Mouse (Mus musculus) embryonic facial prominence, embryonic 13.5 days (tissue): ENCODE data around the gene Ipo8. TPM values are rescaled to one million over a fixed set of nuclear protein-coding genes. Genes with fewer than 3 reads are reported as not detected.

Experiments used
- ATAC-seq: fragments of 200-750 bp; cut with Nextera tagmentation; 2 replicates; pipeline ENCODE4 v1.8.0; 2017; ENCODE audit warnings: low read depth; ENCODE audit not compliant: insufficient number of reproducible peaks, insufficient read depth, low FRiP score, low TSS enrichment
- H3K27ac ChIP-seq: fragments of 300-500 bp; sonication (generic); 2 replicates; pipeline ENCODE4 v1.5.1; 2015; ENCODE audit warnings: moderate library complexity, mild to moderate bottlenecking, inconsistent platforms
- H3K27me3 ChIP-seq: fragments of 300-500 bp; sonication (generic); 2 replicates; pipeline ENCODE4 v1.6.1; 2015; ENCODE audit warnings: mild to moderate bottlenecking, inconsistent platforms
- H3K36me3 ChIP-seq: fragments of 300-500 bp; sonication (generic); 2 replicates; pipeline ENCODE4 v1.6.1; 2015; ENCODE audit warnings: mild to moderate bottlenecking, inconsistent platforms
- H3K4me1 ChIP-seq: fragments of 300-500 bp; sonication (generic); 2 replicates; pipeline ENCODE4 v1.6.1; 2015; ENCODE audit warnings: inconsistent platforms
- H3K4me2 ChIP-seq: fragments of 300-500 bp; sonication (generic); 2 replicates; pipeline ENCODE4 v1.6.1; 2015; ENCODE audit warnings: moderate library complexity, mild to moderate bottlenecking, inconsistent platforms
- H3K4me3 ChIP-seq: fragments of 300-500 bp; sonication (generic); 2 replicates; pipeline ENCODE4 v1.5.1; 2015; ENCODE audit warnings: mild to moderate bottlenecking, inconsistent platforms
- H3K9ac ChIP-seq: fragments of 300-500 bp; sonication (generic); 2 replicates; pipeline ENCODE4 v1.6.1; 2015; ENCODE audit warnings: mild to moderate bottlenecking, inconsistent platforms
- H3K9me3 ChIP-seq: fragments of 300-500 bp; sonication (generic); 2 replicates; pipeline ENCODE4 v1.6.1; 2016; ENCODE audit warnings: inconsistent platforms
- WGBS: fragments of 180-500 bp; shearing (Covaris S2); methylation state at CpG from one replicate; pipeline ENCODE4 v1.1.7; 2015; ENCODE audit warnings: mixed read lengths; 5-methylcytosine and 5-hydroxymethylcytosine counted together
- polyA plus RNA-seq: library from polyadenylated mRNA; unstranded; fragments of >200 nt; fragmentation: Nextera tagmentation; extraction: Ambion mirVana; gene quantifications from 2 replicates; pipeline ENCODE4 v1.2.1, GENCODE M21; 2015

Ipo8 gene
- 25.7 and 26.4 TPM in 2 replicates for polyA plus RNA-seq

- under 1% methylated on average over 47 of the region's 47 CpGs for WGBS
- Histone ChIP-seq H3K9ac (peak within 1 kb of the TSS; percentile 84), H3K4me3 (peak within 1 kb of the TSS; percentile 92), H3K4me1 (peaks cover 20% of the 10 kb centered on the region), H3K9me3 (no peaks in the 10 kb centered on the region), H3K27ac (peak within 1 kb of the TSS; percentile 62), H3K27me3 (no peaks in the 10 kb centered on the region), H3K4me2 (peak within 1 kb of the TSS; percentile 76), H3K36me3 (no peaks in the 10 kb centered on the region)
- ATAC-seq: peak; percentile 96
These were observed at the start of gene Ipo8 for GRCm38 (mm10) chr6:148830748-148831727. TSS of gene Ipo8 (minus strand) at chr6:148831467.

DNA sequence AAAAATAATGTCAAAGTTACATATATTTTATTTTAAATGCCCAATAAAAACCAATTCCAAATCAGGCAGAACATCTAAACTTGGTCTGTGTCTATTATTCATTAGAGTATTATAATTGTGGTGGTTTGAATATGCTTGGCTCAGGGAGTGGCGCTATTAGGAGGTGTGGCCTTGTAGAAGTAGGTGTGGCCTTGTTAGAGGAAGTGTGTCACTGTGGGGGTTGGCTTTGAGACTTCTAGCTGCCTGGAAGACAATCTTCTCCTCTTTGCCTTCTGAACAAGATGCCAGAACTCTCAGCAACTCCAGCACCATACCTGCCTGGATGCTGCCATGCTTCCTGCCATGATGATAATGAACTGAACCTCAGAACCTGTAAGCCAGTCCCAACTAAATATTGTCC lies 42.6 kb upstream of the Ipo8 start:
- Histone ChIP-seq H3K4me1 (no peaks in the 10 kb centered on the region), H3K36me3 (no peaks in the 10 kb centered on the region), H3K27me3 (no peaks in the 10 kb centered on the region), H3K9ac (no peak overlapping the region), H3K9me3 (no peaks in the 10 kb centered on the region), H3K27ac (no peak overlapping the region), H3K4me3 (no peak overlapping the region), H3K4me2 (no peak overlapping the region)
- no peak for ATAC-seq
- 90% methylated on average over 1 of the region's 1 CpGs for WGBS

GRCm38 (mm10) chr6:148845629-148846028 lies 14.4 kb upstream of the Ipo8 start:
- Histone ChIP-seq H3K36me3 (peaks cover 10% of the 10 kb centered on the region; the same call in 1 of the 2 replicates), H3K4me1 (no peaks in the 10 kb centered on the region), H3K9ac (no peak overlapping the region), H3K4me3 (no peak overlapping the region), H3K27me3 (no peaks in the 10 kb centered on the region), H3K4me2 (no peak overlapping the region), H3K9me3 (no peaks in the 10 kb centered on the region), H3K27ac (no peak overlapping the region)
- no peak for ATAC-seq

- H3K36me3 ChIP-seq: peaks cover 10% of the 10 kb centered on the region; the same call in 1 of the 2 replicates
- ATAC-seq: no peak
- no peaks in the 10 kb centered on the region for H3K27me3 ChIP-seq
- no peaks in the 10 kb centered on the region for H3K4me1 ChIP-seq
- H3K9ac ChIP-seq: no peak overlapping the region
- no peak overlapping the region for H3K4me3 ChIP-seq
- H3K4me2 ChIP-seq: no peak overlapping the region
- H3K9me3 ChIP-seq: no peaks in the 10 kb centered on the region
- WGBS: 90% methylated on average over 1 of the region's 1 CpGs
- H3K27ac ChIP-seq: no peak overlapping the region
These were observed 10.5 kb upstream of the Ipo8 start for GRCm38 (mm10) chr6:148841760-148842159.

DNA sequence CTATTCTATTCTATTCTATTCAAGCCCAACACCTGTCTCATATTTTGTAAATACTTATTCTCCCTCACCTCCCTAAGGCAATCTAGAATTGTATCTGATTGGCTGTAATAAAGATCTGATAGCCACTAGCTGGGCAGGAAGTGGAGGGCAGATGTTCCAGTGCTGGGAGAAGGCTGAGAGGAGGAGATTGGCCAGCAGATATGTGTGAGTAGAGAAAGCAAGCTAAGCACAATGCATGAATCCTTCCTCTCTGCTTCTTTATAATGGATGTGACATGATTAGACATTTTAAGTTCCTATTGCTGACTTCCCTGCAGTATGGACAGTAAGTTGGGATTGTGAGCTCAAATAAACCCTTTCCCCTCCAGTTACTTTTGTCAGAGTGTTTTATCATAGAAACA lies 7.2 kb upstream of the Ipo8 start:
- H3K27me3 ChIP-seq: no peaks in the 10 kb centered on the region
- H3K4me3 ChIP-seq: no peak overlapping the region
- H3K4me1 ChIP-seq: no peaks in the 10 kb centered on the region
- no peak overlapping the region for H3K4me2 ChIP-seq
- H3K36me3 ChIP-seq: peaks cover 5% of the 10 kb centered on the region; the same call in 1 of the 2 replicates
- H3K9ac ChIP-seq: no peak overlapping the region
- no peaks in the 10 kb centered on the region for H3K9me3 ChIP-seq
- H3K27ac ChIP-seq: no peak overlapping the region
- no peak for ATAC-seq

- no peaks in the 10 kb centered on the region for H3K36me3 ChIP-seq
- peak overlapping the region; percentile 84 for H3K9ac ChIP-seq
- peak overlapping the region; percentile 76 for H3K4me2 ChIP-seq
- H3K4me3 ChIP-seq: peak overlapping the region; percentile 92
- peaks cover 20% of the 10 kb centered on the region for H3K4me1 ChIP-seq
- H3K27me3 ChIP-seq: no peaks in the 10 kb centered on the region
- H3K27ac ChIP-seq: peak overlapping the region; percentile 39; the same call in 1 of the 2 replicates
- 17% methylated on average over 3 of the region's 3 CpGs for WGBS
- no peak for ATAC-seq
- no peaks in the 10 kb centered on the region for H3K9me3 ChIP-seq
These were observed 458 bp upstream of the Ipo8 start for GRCm38 (mm10) chr6:148831728-148832121.

DNA sequence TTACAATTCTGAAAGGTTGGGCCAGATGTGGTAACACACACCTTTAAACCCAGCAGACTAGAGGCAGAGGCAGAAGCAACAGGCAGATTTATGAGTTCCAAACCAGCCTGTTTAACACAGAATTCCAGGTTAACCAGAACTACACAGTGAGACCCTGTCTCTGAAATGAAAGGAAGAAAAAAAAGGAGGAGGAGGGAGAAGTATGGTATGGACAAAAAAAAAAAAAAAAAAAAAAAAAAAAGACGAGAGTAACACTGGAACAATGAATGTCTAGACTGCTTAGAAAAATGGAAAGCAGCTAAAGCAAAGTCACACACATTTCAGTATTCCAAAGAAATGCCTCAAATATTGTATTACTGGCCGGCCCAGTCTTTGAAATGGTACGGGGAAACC lies 916 bp downstream of the Ipo8 start:
- no peak overlapping the region for H3K27ac ChIP-seq

DNA sequence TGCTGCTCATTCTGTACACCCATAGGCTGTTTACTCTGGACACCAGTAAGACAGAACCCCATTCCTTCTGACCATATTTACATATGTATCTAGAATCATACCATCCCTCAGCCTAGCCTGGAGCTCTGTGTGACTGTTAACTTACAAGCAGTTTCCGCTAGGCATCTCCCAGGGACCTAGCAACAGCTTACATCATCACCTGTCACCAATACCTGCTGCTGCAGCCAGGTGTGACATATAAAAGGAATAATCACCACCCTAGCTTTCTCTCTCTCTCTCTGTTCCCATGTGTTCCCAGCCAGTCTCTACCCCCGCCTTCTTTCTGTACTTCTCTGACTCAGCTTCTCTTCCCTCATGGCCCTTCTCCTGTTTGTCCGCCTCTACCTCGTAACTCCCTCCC lies 5.1 kb downstream of the Ipo8 start:
- no peak overlapping the region for H3K4me3 ChIP-seq
- 87% methylated on average over 4 of the region's 4 CpGs for WGBS
- ATAC-seq: no peak
- H3K4me1 ChIP-seq: peaks cover 15% of the 10 kb centered on the region
- H3K9me3 ChIP-seq: no peaks in the 10 kb centered on the region
- H3K9ac ChIP-seq: no peak overlapping the region
- no peak overlapping the region for H3K4me2 ChIP-seq
- H3K27me3 ChIP-seq: no peaks in the 10 kb centered on the region
- no peak overlapping the region for H3K27ac ChIP-seq
- H3K36me3 ChIP-seq: peaks cover 13% of the 10 kb centered on the region

More for the DNA sequence above, 916 bp downstream of the Ipo8 start:
- H3K9me3 ChIP-seq: no peaks in the 10 kb centered on the region
- H3K4me3 ChIP-seq: peak overlapping the region; percentile 92
- 5% methylated on average over 3 of the region's 3 CpGs for WGBS
- ATAC-seq: no peak
- H3K36me3 ChIP-seq: no peaks in the 10 kb centered on the region
- H3K9ac ChIP-seq: peak overlapping the region; percentile 84
- H3K27me3 ChIP-seq: no peaks in the 10 kb centered on the region
- peaks cover 20% of the 10 kb centered on the region for H3K4me1 ChIP-seq
- peak overlapping the region; percentile 76 for H3K4me2 ChIP-seq

- no peaks in the 10 kb centered on the region for H3K4me1 ChIP-seq
- no peak overlapping the region for H3K4me3 ChIP-seq
- H3K9me3 ChIP-seq: no peaks in the 10 kb centered on the region
- no peaks in the 10 kb centered on the region for H3K27me3 ChIP-seq
- WGBS: 92% methylated on average over 4 of the region's 4 CpGs
- peaks cover 53% of the 10 kb centered on the region for H3K36me3 ChIP-seq
- no peak overlapping the region for H3K9ac ChIP-seq
- ATAC-seq: no peak
- H3K4me2 ChIP-seq: no peak overlapping the region
- H3K27ac ChIP-seq: no peak overlapping the region
These were observed 12.5 kb downstream of the Ipo8 start for GRCm38 (mm10) chr6:148818624-148819343.

DNA sequence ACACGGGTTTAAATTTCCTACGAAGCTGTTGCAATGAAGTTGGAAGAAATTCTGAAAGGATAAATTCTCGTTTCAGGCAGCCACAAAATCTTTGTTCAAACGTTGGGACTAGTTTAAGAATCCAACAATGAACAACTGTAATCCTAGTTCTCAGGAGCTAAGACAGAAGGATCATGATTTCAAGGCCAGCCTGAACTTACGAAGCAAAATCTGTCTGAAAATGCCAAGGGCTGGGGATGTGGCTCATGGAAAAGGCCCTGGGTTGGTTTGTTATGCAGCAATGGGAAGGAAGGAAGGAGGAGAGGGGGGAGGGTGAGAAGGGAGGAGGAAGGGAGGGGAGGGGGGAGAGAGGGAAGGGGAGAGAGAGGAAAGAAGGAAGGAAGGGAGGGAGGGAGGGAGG lies 14.5 kb downstream of the Ipo8 start:
- Histone ChIP-seq H3K4me1 (no peaks in the 10 kb centered on the region), H3K27me3 (no peaks in the 10 kb centered on the region), H3K4me3 (no peak overlapping the region), H3K36me3 (peaks cover 66% of the 10 kb centered on the region), H3K27ac (no peak overlapping the region), H3K4me2 (no peak overlapping the region), H3K9ac (no peak overlapping the region), H3K9me3 (no peaks in the 10 kb centered on the region)
- no peak for ATAC-seq
- WGBS: 83% methylated on average over 5 of the region's 5 CpGs

- Histone ChIP-seq H3K4me1 (no peaks in the 10 kb centered on the region), H3K4me3 (no peak overlapping the region), H3K36me3 (peaks cover 72% of the 10 kb centered on the region), H3K9ac (no peak overlapping the region), H3K9me3 (no peaks in the 10 kb centered on the region), H3K27ac (no peak overlapping the region), H3K27me3 (no peaks in the 10 kb centered on the region), H3K4me2 (no peak overlapping the region)
- WGBS: 85% methylated on average over 2 of the region's 2 CpGs
- ATAC-seq: no peak
These were observed 20.1 kb downstream of the Ipo8 start for GRCm38 (mm10) chr6:148811117-148811516.
